Mouse (Mus musculus): ENCODE data around the gene Zcchc17. TPM values are rescaled to one million over a fixed set of nuclear protein-coding genes. Genes with fewer than 3 reads are reported as not detected.

The Zcchc17 gene
- total RNA-seq, 1 experiment from 2014 or later, result 60.8 TPM

DNA sequence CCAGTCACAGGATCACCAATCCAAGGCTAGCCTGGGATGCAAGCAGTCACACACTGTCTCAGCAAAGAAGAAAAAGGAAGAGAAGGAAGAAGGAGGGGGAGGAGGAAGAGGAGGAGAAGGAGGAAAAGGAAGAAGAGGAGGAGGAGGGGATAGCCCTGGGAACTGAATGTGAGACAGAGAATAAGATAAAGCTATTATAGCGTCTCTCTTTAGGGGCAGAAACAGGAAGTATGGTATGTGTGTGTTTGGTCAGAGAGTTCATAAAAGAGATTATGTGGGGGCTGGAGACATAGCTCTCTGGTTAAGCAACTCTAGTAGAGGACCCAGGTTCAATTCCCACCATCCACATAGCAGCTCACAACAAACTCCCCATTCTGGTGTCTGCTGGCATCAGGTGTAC lies 36.6 kb downstream of the Zcchc17 start:
- no peak for ATAC-seq (replicated peaks in 1 of 2; ENCODE audit: insufficient read depth in 1 of 2, low FRiP score in 2 of 2, low TSS enrichment in 1 of 2, low read depth in 1 of 2, poor library complexity in 2 of 2, severe bottlenecking in 2 of 2)

DNA sequence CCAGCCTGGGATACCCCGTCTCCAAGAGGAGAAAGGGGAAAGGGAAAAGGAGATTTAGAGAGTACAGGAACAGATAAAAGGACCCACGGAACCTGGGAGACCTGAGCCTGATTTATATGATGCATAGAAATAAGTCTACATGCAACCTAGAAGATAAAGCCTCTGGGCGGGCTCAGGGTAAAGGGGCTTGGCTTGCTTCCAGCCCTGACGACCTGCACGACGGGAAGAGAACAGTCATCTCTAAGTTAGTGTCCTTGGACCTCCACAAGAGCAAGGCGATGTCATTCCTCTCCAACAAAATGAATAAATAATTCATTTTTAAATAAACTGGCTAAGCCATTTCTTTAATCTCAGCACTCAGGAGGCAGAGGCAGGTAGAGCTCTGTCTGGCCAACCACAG lies 37.2 kb downstream of the Zcchc17 start:
- ATAC-seq (replicated peaks in 1 of 2; ENCODE audit: insufficient read depth in 1 of 2, low FRiP score in 2 of 2, low TSS enrichment in 1 of 2, low read depth in 1 of 2, poor library complexity in 2 of 2, severe bottlenecking in 2 of 2), result no peak

DNA sequence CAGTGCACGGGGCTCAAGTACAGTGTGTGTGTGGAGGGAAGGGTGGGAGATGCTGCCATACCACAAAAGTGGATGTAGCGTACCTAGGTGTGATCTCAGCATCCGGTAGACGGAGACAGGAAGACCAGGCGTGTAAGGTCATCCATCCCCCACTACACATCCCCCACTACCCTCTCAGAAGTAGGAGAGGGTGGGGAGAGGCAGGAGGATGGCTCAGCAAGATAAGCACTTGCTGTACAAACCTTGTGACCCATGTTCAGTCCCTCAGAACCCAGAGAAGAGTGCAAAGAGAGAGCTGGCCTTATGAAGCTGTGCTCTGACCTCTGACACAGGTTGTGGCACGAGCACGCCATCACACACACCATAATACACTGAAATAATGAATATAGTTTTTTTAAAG lies 38.1 kb downstream of the Zcchc17 start:
- ATAC-seq (replicated peaks in 1 of 2; ENCODE audit: insufficient read depth in 1 of 2, low FRiP score in 2 of 2, low TSS enrichment in 1 of 2, low read depth in 1 of 2, poor library complexity in 2 of 2, severe bottlenecking in 2 of 2), result no peak

DNA sequence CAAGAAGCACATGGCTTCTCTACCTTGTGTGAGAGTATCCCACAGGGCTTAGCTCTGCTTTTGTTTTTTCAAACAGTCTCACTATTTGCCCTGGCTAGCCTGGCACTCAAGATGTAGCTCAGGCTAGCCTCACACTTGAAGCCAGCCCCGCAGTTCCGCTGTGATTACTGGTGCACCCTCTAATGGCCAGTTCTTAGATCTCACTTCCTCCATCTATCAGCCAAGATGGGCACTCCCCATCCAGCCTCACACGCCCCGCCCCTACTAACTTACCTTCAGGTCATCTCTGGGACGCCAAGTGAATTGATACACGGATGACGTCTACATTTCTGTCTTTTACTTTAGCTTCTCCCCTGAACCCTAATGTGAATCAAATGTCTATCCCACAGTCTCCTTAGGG lies 40.2 kb downstream of the Zcchc17 start:
- ATAC-seq (replicated peaks in 1 of 2; ENCODE audit: insufficient read depth in 1 of 2, low FRiP score in 2 of 2, low TSS enrichment in 1 of 2, low read depth in 1 of 2, poor library complexity in 2 of 2, severe bottlenecking in 2 of 2), result no peak

DNA sequence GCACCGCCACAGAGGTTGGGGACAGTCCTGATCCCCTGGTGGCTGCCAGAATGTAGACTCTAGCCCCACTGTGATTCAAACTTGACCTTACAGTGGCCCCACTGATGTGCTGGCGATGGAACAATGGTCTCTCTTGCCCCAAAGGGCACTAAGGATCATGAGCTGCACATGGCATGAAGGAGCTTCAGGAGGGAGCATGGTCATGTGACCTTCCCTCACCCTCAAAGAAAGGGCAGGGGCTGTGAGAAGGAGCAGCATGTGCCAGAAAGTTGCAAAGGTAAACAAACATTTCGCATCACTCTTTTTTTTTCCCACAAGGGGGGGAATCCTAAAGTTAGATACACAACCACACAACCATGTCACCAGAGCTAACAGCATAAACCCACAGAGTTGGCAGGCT lies 41.6 kb downstream of the Zcchc17 start:
- no peak for ATAC-seq (replicated peaks in 1 of 2; ENCODE audit: insufficient read depth in 1 of 2, low FRiP score in 2 of 2, low TSS enrichment in 1 of 2, low read depth in 1 of 2, poor library complexity in 2 of 2, severe bottlenecking in 2 of 2)

DNA sequence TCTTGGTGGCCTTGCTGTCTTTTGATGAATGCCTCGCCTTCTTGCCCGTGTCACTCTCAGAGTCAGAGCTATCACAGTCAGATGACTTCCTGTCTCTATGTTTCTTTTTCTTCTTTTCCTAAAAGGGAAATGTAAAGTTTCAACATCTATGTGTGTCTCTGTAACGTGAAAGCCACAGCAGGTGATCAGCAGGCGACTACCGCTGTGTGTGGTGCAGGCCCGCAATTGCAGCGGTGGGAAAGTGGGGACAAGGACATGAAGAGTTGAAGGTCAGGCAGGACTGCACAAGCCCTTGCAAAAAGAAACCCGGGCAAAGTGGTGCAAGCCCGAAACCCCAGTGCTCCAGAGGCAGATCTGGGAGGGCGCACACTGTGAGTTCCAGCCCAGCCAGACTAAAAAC lies 43.1 kb downstream of the Zcchc17 start:
- ATAC-seq (replicated peaks in 1 of 2; ENCODE audit: insufficient read depth in 1 of 2, low FRiP score in 2 of 2, low TSS enrichment in 1 of 2, low read depth in 1 of 2, poor library complexity in 2 of 2, severe bottlenecking in 2 of 2), result no peak

DNA sequence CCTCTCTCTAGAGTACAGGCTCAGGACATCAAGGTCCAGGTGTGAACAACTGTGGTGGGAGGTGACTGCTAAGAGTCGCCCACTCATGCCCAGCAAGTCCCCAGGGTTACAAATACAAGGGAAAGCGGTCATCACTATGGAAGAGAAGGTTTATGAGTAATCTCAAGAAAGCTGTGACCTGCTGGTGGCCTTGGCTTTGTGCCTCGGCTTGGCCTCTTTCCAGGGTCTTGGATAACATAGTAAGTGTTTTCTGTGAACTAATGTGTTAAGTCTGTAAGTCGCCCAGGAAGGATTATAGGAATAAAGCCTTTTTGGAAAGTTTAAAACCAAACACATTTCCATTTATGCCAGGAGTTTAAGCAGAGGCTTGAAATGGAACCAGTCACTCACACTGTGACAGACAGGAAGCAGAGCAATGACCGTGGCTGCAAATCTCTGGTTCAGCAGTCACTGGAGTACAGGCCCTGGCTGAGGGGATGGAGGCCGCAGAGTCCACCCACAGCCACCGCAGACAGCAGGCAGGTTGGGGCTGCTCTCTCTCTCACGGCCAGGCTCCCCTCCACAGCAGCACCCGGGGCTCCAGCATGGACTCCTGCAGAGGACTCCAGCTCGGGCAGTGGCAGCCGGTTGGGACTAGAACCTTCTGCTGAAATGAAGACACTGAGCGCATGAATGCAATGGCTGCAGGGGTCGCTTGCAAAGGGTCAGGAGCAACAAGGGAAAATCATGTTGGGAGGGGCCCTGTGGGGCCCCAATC lies 43.8 kb downstream of the Zcchc17 start:
- no peak for ATAC-seq (replicated peaks in 1 of 2; ENCODE audit: insufficient read depth in 1 of 2, low FRiP score in 2 of 2, low TSS enrichment in 1 of 2, low read depth in 1 of 2, poor library complexity in 2 of 2, severe bottlenecking in 2 of 2)

DNA sequence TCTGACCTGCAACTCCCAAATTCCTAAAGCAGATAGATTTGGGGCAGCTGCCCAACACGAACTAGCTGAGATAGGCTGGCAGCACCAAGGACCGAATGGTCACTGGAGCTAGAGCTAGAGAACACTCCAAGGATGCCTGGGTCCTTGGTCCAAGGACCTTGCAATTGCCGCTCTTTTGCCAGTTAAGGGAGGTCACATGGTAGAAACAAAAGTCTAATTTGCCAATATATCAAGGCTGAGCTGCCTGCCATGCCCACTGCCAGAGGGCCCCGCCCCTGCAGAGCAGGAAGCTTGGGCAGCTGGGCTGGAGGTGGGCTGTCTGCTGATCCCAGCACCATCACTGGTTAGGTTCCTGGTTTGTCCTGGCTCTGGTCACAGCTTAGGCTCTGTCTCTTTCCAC lies 46.2 kb downstream of the Zcchc17 start:
- ATAC-seq (replicated peaks in 1 of 2; ENCODE audit: insufficient read depth in 1 of 2, low FRiP score in 2 of 2, low TSS enrichment in 1 of 2, low read depth in 1 of 2, poor library complexity in 2 of 2, severe bottlenecking in 2 of 2), result no peak

DNA sequence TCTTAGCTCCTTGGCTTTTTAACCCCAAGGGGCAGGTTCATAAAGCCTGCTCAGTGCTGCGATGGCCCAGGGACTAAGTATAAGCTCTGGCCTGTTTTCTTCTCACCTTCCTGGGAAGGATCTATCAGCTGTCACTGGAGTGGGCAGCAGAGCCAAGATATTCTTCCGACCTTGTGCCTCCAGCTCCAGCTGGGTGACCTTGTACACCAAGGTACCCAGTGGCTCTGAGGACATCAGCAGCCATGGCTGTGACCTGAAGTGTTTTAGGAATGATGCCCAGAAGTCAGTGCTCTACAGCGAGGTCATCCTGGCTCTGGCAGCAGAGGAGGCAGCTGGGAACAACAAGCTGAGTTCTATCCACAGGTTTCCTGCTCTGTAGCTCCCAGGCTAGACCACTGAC lies 47.2 kb downstream of the Zcchc17 start:
- ATAC-seq (replicated peaks in 1 of 2; ENCODE audit: insufficient read depth in 1 of 2, low FRiP score in 2 of 2, low TSS enrichment in 1 of 2, low read depth in 1 of 2, poor library complexity in 2 of 2, severe bottlenecking in 2 of 2), result no peak

DNA sequence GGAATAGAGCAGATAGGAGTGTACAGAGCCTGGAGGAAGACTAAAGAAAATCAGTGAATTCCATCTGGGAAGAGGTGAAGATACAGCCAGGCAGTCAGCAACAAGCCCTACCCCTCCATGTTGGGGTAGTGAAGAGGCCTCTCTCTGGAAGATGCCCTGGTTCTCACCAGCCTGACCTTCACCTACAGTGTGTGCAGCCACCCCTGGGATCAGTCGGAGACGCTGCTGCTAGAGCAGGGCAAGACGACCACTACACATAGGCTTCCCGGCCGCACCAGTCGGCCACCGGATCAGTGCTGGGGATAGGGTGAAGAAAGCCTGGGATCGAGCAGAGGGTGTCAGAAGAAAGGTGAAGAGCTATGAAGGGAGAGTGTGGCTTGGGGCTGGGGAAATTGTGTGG lies 50.5 kb downstream of the Zcchc17 start:
- ATAC-seq (replicated peaks in 1 of 2; ENCODE audit: insufficient read depth in 1 of 2, low FRiP score in 2 of 2, low TSS enrichment in 1 of 2, low read depth in 1 of 2, poor library complexity in 2 of 2, severe bottlenecking in 2 of 2), result no peak

DNA sequence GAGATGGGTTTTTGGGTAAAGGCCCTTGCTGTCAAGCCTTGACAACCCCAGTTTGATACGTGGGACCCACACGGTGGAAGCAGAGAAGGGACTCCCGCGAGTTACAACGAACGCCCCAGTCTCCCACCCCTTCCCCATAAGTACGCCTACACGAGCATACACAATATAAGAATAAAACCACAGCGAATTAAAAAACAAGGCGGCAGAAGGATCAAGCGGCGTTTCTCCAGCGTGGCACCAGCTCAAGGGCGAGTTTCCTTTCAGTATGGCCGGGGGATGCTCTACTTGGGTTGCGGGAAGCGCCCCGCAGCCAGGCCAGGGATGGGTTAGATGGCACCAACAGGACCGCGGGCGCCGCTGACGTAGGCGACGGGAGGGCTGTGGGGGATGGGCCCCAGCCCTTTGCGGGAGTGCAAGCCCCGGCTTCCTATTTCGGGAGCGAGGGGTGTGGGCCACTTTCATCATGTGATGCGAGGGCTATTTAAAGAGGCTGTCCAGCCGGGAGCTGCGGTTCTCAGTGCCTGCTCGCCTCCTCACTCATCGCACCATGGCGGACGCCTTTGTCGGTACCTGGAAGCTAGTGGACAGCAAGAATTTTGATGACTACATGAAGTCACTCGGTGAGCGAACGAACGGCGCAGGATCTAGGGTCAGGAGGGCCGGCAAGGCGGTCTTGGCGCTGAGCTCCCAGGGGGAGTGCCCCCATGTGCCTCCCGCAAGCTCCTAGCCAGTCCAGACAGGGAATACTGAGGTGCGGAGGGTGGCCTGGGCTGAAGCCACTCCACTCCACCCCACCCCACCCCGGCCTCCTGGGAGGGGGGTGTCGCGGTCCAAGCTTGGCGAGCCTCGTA lies 51.3 kb downstream of the Zcchc17 start, which contains the start of the genes Fabp3 and Gm10570:
TSS of gene Fabp3 (plus strand) at position 365 of the 851 bp plus-strand sequence.
TSS of gene Gm10570 (minus strand) at position 444 of the 851 bp plus-strand sequence.
- no peak for ATAC-seq (replicated peaks in 1 of 2; ENCODE audit: insufficient read depth in 1 of 2, low FRiP score in 2 of 2, low TSS enrichment in 1 of 2, low read depth in 1 of 2, poor library complexity in 2 of 2, severe bottlenecking in 2 of 2)

DNA sequence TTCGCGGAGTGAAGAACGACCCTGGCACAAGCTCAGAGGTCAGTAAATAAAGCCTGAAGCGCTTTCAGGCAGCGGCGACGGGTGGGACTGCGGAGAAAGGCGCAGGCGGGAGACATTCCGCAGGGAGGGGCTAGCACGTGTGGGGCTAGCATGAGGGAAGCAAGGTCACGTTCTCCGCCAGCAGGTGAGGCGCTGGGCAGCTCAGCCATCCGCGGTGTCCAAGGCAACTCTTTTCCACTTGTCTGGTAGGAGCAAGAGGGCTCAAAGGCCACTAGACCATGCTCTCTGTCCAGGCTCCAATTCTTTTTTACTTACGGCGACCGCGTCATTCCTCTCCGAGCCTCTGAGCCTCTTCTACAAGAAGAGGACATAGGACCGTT lies 51.9 kb downstream of the Zcchc17 start:
- peak; percentile 59 to 60; a peak in 3 of 4 replicates for ATAC-seq (replicated peaks in 1 of 2; ENCODE audit: insufficient read depth in 1 of 2, low FRiP score in 2 of 2, low TSS enrichment in 1 of 2, low read depth in 1 of 2, poor library complexity in 2 of 2, severe bottlenecking in 2 of 2)

DNA sequence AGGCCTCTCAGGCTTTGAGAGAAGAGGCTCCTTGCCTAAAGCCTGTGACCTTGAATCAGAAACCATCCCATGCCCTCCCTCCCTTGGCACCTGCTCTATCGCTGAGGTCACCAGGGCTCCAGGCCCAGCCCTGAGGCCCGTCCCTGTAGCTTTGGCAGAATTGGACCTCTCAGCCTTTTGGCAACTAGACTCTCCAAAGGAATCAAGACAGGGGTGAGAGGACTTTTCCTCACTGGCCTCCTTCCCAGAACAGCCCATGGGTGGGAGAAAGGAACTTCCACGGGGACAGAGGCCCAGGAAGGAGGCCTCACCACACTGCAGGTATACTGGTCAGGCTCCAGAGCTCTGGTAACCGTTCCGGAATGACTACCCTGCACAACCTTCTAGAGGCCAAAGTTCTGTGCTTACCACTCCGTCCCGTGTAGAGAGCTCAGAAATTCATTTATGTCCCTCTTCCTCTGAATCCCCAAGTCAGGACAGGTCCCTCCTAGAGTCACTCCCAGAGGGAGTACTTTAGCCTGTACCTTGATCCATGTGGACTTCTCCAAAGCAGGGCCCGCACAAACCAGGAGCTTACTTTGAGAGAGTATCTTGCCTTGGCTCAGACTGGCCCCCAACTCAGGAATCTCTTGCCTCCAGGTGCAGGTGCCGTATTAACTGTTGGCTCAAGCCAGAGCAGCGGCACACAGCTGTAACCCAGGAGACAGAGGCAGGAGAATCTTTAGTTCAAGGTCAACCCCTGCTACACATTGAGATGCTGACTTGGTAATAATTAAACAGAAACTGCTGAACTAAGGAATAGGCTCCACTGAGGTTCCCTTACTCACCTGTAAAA lies 52.7 kb downstream of the Zcchc17 start:
- ATAC-seq (replicated peaks in 1 of 2; ENCODE audit: insufficient read depth in 1 of 2, low FRiP score in 2 of 2, low TSS enrichment in 1 of 2, low read depth in 1 of 2, poor library complexity in 2 of 2, severe bottlenecking in 2 of 2), result no peak

DNA sequence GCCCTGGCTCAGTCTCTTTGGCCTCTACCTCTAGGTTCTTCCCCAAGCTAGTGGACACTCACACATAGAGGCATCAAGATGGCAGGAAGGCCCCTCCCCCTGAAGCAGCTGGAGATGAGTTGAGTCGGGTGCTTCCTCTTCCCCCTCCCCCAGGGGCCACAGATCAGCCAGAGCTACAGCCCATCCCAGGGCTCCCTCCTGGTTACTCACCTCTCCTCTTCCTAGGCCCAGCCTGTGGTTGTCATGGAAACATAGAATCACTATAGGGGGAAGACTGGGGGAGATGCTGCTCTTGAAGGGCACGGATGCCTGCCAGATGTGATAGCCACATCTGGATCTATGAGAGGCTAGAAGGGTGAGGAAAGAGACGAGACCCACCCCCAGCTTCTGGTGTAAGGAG lies 55.0 kb downstream of the Zcchc17 start:
- ATAC-seq (replicated peaks in 1 of 2; ENCODE audit: insufficient read depth in 1 of 2, low FRiP score in 2 of 2, low TSS enrichment in 1 of 2, low read depth in 1 of 2, poor library complexity in 2 of 2, severe bottlenecking in 2 of 2), result no peak

DNA sequence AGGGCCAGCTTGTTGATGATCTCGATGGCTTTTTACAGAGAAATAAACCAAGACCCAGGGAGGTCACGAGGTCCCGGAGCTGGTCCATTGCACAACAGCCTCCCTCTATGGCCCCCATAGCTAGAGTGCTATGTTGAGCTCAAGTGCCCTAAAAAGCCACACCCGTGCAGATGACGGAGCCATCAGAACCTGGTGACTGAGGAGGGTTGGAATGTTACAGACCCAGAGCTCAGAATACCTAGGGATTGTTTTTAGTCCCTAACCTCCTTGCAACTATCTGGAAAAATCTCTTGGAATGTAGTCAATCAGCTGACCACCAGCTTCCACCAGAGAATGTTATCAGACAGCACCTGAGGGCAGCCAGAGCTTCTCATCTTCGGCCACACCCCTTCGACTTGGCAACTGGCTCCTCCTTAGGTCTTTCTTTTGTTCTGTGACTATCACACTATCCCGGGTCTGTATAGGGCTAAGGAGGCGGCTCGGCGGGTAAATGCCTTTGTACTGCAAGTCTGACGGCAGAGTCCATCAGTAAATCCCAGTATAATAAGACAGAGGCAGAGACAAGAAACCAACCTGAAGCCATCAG lies 57.4 kb downstream of the Zcchc17 start:
- ATAC-seq (replicated peaks in 1 of 2; ENCODE audit: insufficient read depth in 1 of 2, low FRiP score in 2 of 2, low TSS enrichment in 1 of 2, low read depth in 1 of 2, poor library complexity in 2 of 2, severe bottlenecking in 2 of 2), result no peak

DNA sequence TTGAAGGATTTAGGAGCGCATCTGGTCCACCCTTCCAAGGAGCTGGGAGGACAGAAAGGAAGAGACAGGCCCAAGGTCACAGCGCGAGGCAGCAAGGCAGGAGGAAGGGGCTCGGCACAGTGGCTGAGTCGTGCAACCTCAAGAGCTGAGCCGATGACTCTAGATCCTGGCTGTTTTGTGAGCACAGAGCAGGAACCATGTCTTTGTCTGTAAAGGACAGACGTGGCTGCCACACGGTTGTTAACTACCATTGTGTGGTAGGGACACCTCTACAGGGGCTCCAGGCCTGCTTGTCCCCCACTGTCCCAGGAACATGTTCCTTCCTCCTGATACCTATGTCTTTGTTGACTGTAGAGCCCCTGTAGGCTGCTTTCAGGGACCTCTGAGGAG lies 60.1 kb downstream of the Zcchc17 start:
- no peak for ATAC-seq (replicated peaks in 1 of 2; ENCODE audit: insufficient read depth in 1 of 2, low FRiP score in 2 of 2, low TSS enrichment in 1 of 2, low read depth in 1 of 2, poor library complexity in 2 of 2, severe bottlenecking in 2 of 2)

DNA sequence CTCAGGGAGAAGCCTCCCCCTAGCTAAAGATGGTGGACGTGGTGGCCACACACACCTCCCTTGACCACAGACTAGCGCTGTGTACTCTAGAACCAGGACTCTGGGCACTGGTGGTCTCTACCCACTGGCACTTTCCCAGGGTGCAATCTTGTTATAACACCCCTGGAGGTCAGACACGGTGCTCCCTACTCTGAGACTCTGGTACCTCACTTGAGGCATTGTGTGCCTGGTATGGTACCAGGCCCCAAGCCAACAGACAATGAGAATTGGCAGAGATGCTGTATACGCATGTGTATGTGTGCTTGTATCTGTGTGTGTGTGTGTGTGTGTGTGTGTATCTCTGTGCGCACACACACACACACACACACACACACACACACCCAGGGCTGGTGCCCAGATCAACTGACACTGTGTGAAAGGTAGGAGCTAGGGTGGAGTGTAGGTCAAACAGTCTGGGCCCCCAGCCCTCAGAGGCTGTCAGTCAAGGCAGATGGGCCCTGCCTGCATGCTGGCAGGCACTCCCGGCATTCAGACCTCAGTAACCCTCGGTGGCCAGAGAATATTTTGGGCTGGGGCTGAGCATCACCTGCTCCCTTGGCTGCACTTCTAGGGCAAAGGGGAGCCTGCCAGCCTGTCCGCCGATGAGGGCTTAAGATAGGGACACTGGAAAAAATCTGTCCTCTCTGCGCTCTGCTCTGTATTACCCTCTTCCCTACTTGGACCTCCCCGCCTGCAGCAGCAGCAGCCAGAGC lies 60.7 kb downstream of the Zcchc17 start:
- no peak for ATAC-seq (replicated peaks in 1 of 2; ENCODE audit: insufficient read depth in 1 of 2, low FRiP score in 2 of 2, low TSS enrichment in 1 of 2, low read depth in 1 of 2, poor library complexity in 2 of 2, severe bottlenecking in 2 of 2)
